Mouse (Mus musculus) E14TG2a.4 (cell line): ENCODE results near the gene Wdr46.

Experiments
- H3K27me3 ChIP-seq: 2 replicates; pipeline ENCODE4 v1.6.1; 2014; ENCODE audit warnings: low read length, control low read depth; ENCODE audit not compliant: insufficient read depth
- H3K36me3 ChIP-seq: 2 replicates; pipeline ENCODE4 v1.6.1; 2014; ENCODE audit warnings: low read length, control low read depth; ENCODE audit not compliant: insufficient read depth
- H3K4me1 ChIP-seq: replicated peaks from 2 replicates; pipeline ENCODE4 v1.6.1; 2014; ENCODE audit warnings: low read depth, low read length, control low read depth
- H3K4me3 ChIP-seq: replicated peaks from 2 replicates; pipeline ENCODE4 v1.5.1; 2014; ENCODE audit warnings: mild to moderate bottlenecking, low read length
- H3K9me3 ChIP-seq: 2 replicates; pipeline ENCODE4 v1.6.1; 2014; ENCODE audit warnings: low read length, control low read depth
- CTCF ChIP-seq: conservative IDR thresholded peaks from 2 replicates; pipeline ENCODE4 v1.5.1; 2014; ENCODE audit warnings: low read length
- NANOG ChIP-seq: IDR thresholded peaks from 2 replicates; pipeline ENCODE4 v1.6.1; 2014; ENCODE audit warnings: borderline replicate concordance, low read length, mixed read lengths
- POU5F1 ChIP-seq: IDR thresholded peaks from 2 replicates; pipeline ENCODE4 v1.6.1; 2014; ENCODE audit warnings: low read length, borderline replicate concordance

Wdr46 gene

GRCm38 (mm10) chr17:33952879-33953278 lies 12.4 kb downstream of the Wdr46 start:
- no peaks in the 10 kb centered on the region for H3K27me3 ChIP-seq
- TF ChIP-seq POU5F1 (no peak), CTCF (no peak), NANOG (no peak)

GRCm38 (mm10) chr17:33953310-33953709 lies 12.8 kb downstream of the Wdr46 start:
- H3K36me3 ChIP-seq: peaks cover 74% of the 10 kb centered on the region
- peaks cover 66% of the 10 kb centered on the region for H3K4me1 ChIP-seq
- TF ChIP-seq POU5F1 (no peak), NANOG (no peak), CTCF (no peak)
- H3K27me3 ChIP-seq: no peaks in the 10 kb centered on the region
- peak overlapping the region; percentile 95 for H3K4me3 ChIP-seq
- no peaks in the 10 kb centered on the region for H3K9me3 ChIP-seq

More at GRCm38 (mm10) chr17:33952879-33953278, 12.4 kb downstream of the Wdr46 start:
- H3K4me3 ChIP-seq: peak overlapping the region; percentile 95
- no peaks in the 10 kb centered on the region for H3K9me3 ChIP-seq
- H3K4me1 ChIP-seq: peaks cover 70% of the 10 kb centered on the region
- H3K36me3 ChIP-seq: peaks cover 74% of the 10 kb centered on the region

- peaks cover 58% of the 10 kb centered on the region for H3K4me1 ChIP-seq
- no peaks in the 10 kb centered on the region for H3K9me3 ChIP-seq
- no peak for TF ChIP-seq NANOG
- TF ChIP-seq POU5F1: no peak
- TF ChIP-seq CTCF: no peak
- H3K27me3 ChIP-seq: no peaks in the 10 kb centered on the region
- H3K4me3 ChIP-seq: peak overlapping the region; percentile 95
- peaks cover 74% of the 10 kb centered on the region for H3K36me3 ChIP-seq
Measured at GRCm38 (mm10) chr17:33953961-33954565, 13.6 kb downstream of the Wdr46 start.

GRCm38 (mm10) chr17:33954646-33955554 lies 14.4 kb downstream of the Wdr46 start:
- no peaks in the 10 kb centered on the region for H3K9me3 ChIP-seq
- H3K4me1 ChIP-seq: peaks cover 54% of the 10 kb centered on the region
- H3K27me3 ChIP-seq: no peaks in the 10 kb centered on the region
- peaks cover 74% of the 10 kb centered on the region for H3K36me3 ChIP-seq
- peak overlapping the region; percentile 95 for H3K4me3 ChIP-seq
- TF ChIP-seq NANOG (no peak), CTCF (no peak), POU5F1 (no peak)

GRCm38 (mm10) chr17:33955555-33956214 lies 15.2 kb downstream of the Wdr46 start, which contains the start of the genes Vps52 and Rps18:
TSS of gene Vps52 (plus strand) at chr17:33955812.
TSS of gene Rps18 (minus strand) at chr17:33956001.
- peak within 1 kb of the TSS; percentile 95 for H3K4me3 ChIP-seq

GRCm38 (mm10) chr17:33956336-33956735 lies 15.9 kb downstream of the Wdr46 start:
- Histone ChIP-seq H3K4me3 (peak overlapping the region; percentile 95), H3K36me3 (peaks cover 80% of the 10 kb centered on the region), H3K9me3 (no peaks in the 10 kb centered on the region), H3K27me3 (no peaks in the 10 kb centered on the region), H3K4me1 (peaks cover 42% of the 10 kb centered on the region)
- TF ChIP-seq POU5F1: no peak
- no peak for TF ChIP-seq NANOG

More at GRCm38 (mm10) chr17:33955555-33956214, 15.2 kb downstream of the Wdr46 start, which contains the start of the genes Vps52 and Rps18:
- no peaks in the 10 kb centered on the region for H3K27me3 ChIP-seq
- peaks cover 74% of the 10 kb centered on the region for H3K36me3 ChIP-seq
- peaks cover 48% of the 10 kb centered on the region for H3K4me1 ChIP-seq
- TF ChIP-seq NANOG (no peak), CTCF (no peak), POU5F1 (no peak; the same call in 1 of the 2 replicates)
- H3K9me3 ChIP-seq: no peaks in the 10 kb centered on the region

GRCm38 (mm10) chr17:33957493-33957892 lies 17.0 kb downstream of the Wdr46 start:
- Histone ChIP-seq H3K36me3 (peaks cover 80% of the 10 kb centered on the region), H3K27me3 (no peaks in the 10 kb centered on the region), H3K4me3 (no peak overlapping the region), H3K9me3 (no peaks in the 10 kb centered on the region), H3K4me1 (peaks cover 36% of the 10 kb centered on the region)
- no peak for TF ChIP-seq CTCF
- TF ChIP-seq NANOG: no peak
- TF ChIP-seq POU5F1: no peak

- H3K36me3 ChIP-seq: peaks cover 80% of the 10 kb centered on the region
- no peak overlapping the region for H3K4me3 ChIP-seq
- TF ChIP-seq POU5F1: no peak
- no peak for TF ChIP-seq CTCF
- no peak for TF ChIP-seq NANOG
- no peaks in the 10 kb centered on the region for H3K27me3 ChIP-seq
- no peaks in the 10 kb centered on the region for H3K9me3 ChIP-seq
- peaks cover 27% of the 10 kb centered on the region for H3K4me1 ChIP-seq
Measured at GRCm38 (mm10) chr17:33958451-33958850, 18.0 kb downstream of the Wdr46 start.
